Mouse (Mus musculus): ENCODE results near the gene Crybg3.

Gene Crybg3

GRCm38 (mm10) chr16:59583515-59583914 is 17.3 kb downstream of the Crybg3 start:
- DNase-seq (ENCODE audit: extremely low read depth, insufficient read length, low spot score): peak; percentile 66

DNA sequence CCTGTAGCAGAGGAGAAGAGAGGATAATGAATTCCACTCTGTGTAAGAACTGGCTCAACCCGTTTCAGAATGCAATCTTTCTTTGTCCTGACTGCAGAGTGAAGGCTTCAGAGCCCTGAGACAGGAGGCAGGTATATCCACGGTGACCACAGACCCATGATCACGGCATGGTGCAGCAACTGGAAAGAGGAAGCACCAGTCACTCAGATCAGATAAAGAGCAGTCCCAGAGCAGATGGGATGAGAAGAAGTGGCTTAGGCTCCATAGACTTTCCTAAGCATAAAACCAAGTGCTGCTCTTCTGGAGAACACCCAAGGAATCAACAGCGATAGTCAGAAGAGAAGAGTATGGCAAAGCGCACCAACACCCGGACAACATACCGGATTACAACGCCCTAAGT is 21.5 kb downstream of the Crybg3 start:
- DNase-seq (ENCODE audit: extremely low read depth, insufficient read length, low spot score): no peak

GRCm38 (mm10) chr16:59573961-59574360 is 26.8 kb downstream of the Crybg3 start:
- DNase-seq (ENCODE audit: extremely low read depth, insufficient read length, low spot score): no peak

GRCm38 (mm10) chr16:59572685-59573084 is 28.1 kb downstream of the Crybg3 start:
- DNase-seq (ENCODE audit: extremely low read depth, insufficient read length, low spot score): no peak

DNA sequence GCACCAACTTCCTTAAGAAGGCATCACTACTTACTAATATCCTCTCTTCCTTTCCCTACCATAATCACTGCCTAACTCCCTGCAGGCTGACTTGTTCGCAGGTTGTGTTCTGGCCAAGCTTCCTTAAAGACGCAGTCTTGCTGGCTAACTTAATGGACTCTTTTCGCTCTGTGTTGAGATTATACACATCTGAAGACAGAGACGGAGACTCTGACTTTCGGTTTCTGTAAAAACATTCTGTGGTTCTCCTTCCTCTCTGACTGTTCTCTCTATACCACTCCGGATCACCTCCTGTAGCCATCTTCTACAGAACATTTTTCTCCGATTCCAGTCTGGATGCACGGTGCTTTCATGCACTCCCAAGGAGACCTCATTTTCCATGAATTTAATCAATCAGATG is 30.0 kb downstream of the Crybg3 start:
- no peak for DNase-seq (ENCODE audit: extremely low read depth, insufficient read length, low spot score)

- no peak for DNase-seq (ENCODE audit: extremely low read depth, insufficient read length, low spot score)
Measured at GRCm38 (mm10) chr16:59569837-59570236, 30.9 kb downstream of the Crybg3 start.

DNA sequence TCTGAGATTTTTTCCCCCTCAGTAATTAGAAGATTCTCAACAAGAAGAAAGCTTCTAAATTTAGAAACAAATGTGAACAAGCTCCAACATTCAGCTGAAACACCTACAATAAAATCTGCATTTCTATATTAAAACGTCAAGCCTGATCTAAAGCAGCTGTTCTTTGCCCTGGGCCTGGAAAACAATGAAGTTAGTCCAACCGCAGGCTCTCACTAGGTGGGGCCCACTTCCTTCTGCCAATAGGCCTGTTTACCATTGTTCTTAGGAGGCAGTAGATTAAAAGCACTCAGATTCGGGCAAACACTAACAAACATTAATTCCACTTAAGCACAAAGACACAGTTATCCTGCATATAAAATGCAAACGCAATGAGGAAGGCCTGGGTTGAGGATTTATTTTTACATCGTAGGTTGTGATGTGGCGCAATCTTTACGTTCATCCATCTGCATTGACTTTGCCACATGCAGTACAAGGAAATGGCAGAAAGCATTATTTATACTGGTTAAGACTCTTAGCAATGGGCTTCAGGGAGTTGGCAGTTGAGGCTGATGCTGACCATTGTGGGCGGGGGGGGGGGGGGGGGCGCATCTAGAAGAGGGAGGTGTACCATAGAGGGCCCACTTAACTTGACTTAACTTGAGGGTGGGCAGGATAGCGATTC is 32.9 kb downstream of the Crybg3 start:
- DNase-seq (ENCODE audit: extremely low read depth, insufficient read length, low spot score): no peak

DNA sequence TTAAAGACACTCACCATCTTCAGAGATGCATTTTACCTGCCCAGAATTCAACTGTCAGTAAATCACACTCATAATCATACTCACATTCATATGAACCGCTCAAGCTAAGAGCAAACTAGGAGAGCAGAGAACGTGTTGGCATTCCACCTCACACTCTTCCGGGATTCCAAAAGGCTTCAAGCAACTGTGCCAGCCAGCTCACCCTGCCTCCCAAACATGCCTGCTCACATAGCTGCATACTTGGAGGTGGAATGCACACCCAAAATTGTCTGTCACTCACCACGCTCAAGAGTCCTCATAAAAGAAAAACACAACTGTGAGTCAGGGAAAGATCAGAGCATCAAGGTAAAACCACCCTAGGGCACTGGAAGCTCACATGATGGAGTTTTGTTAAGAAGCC is 34.3 kb downstream of the Crybg3 start:
- no peak for DNase-seq (ENCODE audit: extremely low read depth, insufficient read length, low spot score)

- DNase-seq (ENCODE audit: extremely low read depth, insufficient read length, low spot score): no peak
Measured at GRCm38 (mm10) chr16:59565631-59566030, 35.1 kb downstream of the Crybg3 start.

GRCm38 (mm10) chr16:59564025-59564424 is 36.8 kb downstream of the Crybg3 start:
- DNase-seq (ENCODE audit: extremely low read depth, insufficient read length, low spot score): no peak

- DNase-seq (ENCODE audit: extremely low read depth, insufficient read length, low spot score): no peak
Measured at GRCm38 (mm10) chr16:59559300-59560200, 41.2 kb downstream of the Crybg3 start.

- no peak for DNase-seq (ENCODE audit: extremely low read depth, insufficient read length, low spot score)
Measured at GRCm38 (mm10) chr16:59558916-59559299, 41.9 kb downstream of the Crybg3 start.

DNA sequence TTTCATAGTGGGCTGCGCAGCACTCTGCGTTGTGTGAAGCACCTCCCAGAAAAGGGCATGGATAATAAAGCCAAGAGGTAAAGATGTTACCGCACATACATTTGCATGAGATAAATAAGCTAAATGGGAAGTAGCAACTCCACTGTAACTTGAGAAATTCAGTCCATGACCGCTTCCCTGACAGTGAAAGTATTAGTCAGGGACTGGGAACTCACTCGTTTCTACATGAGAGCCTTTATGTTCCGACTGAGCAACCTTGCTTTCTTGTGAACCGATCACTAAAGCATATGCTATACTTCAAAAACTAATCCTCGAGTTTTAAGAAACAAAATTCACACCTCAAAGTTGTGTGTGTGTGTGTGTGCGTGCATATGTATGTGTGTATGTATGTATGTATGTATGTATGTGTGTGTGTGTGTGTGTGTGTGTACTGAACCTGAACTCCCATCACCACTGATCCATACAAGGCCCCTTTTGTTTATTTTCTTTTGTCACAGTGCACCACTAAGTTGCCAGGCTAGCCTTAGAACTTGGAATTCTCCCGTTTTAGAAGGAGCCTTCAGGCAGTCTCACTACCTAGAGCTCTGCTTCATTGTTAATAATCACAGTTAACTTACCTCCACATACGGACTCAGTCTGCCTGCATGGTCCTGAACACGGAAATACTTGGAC is 47.2 kb downstream of the Crybg3 start:
- DNase-seq (ENCODE audit: extremely low read depth, insufficient read length, low spot score): no peak

- DNase-seq (ENCODE audit: extremely low read depth, insufficient read length, low spot score): no peak
Measured at GRCm38 (mm10) chr16:59551507-59551906, 49.3 kb downstream of the Crybg3 start.

DNA sequence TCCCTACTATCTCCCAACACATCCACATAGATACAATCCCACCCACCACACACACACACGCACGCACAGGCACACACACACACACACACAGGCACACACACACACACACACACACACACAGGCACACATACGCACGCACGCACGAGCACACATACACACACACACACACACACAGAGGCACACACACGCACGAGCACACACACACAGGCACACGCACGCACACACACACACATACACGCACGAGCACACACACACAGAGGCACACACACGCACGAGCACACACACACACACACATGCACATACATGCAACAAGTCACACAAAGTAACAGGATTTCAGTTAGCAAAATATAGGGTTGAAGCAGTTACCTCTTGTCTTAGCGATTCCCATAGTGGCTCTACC is 51.1 kb downstream of the Crybg3 start:
- peak; percentile 9 for DNase-seq (ENCODE audit: extremely low read depth, insufficient read length, low spot score)

- DNase-seq (ENCODE audit: extremely low read depth, insufficient read length, low spot score): no peak
Measured at GRCm38 (mm10) chr16:59548582-59548947, 52.2 kb downstream of the Crybg3 start.

DNA sequence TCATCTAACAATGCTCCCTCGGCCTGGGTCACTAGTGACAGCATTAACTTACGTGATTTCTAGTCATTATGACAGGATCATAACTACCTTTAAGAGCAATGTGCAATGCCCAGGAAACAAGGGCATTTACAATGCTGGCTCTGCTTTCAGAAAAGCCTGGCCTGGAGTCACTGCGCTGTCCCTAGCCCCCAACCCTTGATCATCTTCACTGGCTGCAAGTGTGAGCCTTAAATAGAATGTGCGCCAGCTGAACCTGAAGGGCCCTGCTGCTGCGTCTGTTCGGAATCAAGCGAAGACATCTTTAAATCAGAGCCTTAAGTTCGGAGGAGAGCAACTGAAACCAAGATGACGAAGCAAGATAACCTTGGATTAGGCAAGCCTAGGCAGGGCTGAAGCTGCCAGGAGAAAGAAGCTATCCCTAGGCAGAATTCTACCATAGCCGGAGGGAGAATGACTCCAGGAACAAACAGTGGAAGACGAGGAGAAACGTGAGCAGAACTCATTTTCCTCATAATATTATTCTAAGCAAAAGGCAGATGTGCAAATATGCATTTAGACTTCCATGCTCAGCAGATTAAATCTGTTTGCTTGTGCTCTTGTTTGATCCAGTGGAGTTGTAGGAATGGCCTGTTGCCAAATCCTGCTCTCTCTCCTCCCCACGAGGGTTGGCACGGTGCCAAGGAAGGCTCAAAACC is 52.7 kb downstream of the Crybg3 start:
- no peak for DNase-seq (ENCODE audit: extremely low read depth, insufficient read length, low spot score)

DNA sequence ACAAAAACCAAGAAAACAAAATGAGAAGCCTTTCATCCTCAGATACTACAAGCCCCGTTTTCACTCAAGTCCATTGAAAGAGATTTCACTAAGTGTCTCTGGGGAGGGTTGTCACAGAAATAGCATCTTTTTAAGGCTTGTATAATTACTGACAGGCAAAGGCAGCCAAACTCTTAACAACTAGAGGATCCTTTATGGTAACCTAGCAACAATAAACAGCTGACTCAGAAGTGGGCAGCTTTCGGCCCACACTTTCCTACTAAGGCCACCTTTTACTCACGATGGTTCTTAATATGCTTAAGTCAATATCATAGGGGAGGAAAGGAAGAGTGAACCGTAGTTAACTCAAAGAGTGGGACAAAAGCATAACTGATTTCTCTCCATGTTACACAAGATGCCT is 53.3 kb downstream of the Crybg3 start:
- no peak for DNase-seq (ENCODE audit: extremely low read depth, insufficient read length, low spot score)

GRCm38 (mm10) chr16:59545360-59545759 is 55.4 kb downstream of the Crybg3 start:
- no peak for DNase-seq (ENCODE audit: extremely low read depth, insufficient read length, low spot score)

- DNase-seq (ENCODE audit: extremely low read depth, insufficient read length, low spot score): no peak
Measured at GRCm38 (mm10) chr16:59541382-59541781, 59.4 kb downstream of the Crybg3 start.

- DNase-seq (ENCODE audit: extremely low read depth, insufficient read length, low spot score): no peak
Measured at GRCm38 (mm10) chr16:59540944-59541343, 59.8 kb downstream of the Crybg3 start.

Data from 3134 (cell line).